Mouse (Mus musculus): ENCODE data around the gene Ywhae. TPM values are rescaled to one million over a fixed set of nuclear protein-coding genes. Genes with fewer than 3 reads are reported as not detected.

Gene Ywhae
- polyA plus RNA-seq, 1 experiment from 2014 or later = 1,088 TPM

GRCm38 (mm10) chr11:75733227-75733940 lies 715 bp downstream of the Ywhae start:
- Histone ChIP-seq H3K4me3 (ENCODE audit: low read length) (peak overlapping the region; percentile 90), H3K27ac (ENCODE audit: low read depth, low read length) (peak overlapping the region; percentile 90), H3K9me3 (ENCODE audit: control insufficient read depth, low read length) (no peaks in the 10 kb centered on the region), H3K4me1 (ENCODE audit: control insufficient read depth, insufficient read depth, low read length) (peaks cover 28% of the 10 kb centered on the region), H3K36me3 (ENCODE audit: control insufficient read depth, insufficient read depth, low read length) (no peaks in the 10 kb centered on the region; the same call in 1 of the 2 replicates), H3K4me2 (replicated peaks; ENCODE audit: low read depth, low read length) (peak overlapping the region; percentile 88), H3K27me3 (ENCODE audit: control insufficient read depth, insufficient read depth, low read length) (no peaks in the 10 kb centered on the region), H3K9ac (ENCODE audit: low read depth, low read length) (peak overlapping the region; percentile 96)
- under 1% methylated on average over 51 of the region's 52 CpGs for WGBS
- ATAC-seq (ENCODE audit: low FRiP score, low TSS enrichment) = peak; percentile 67

GRCm38 (mm10) chr11:75735462-75736252 lies 3.0 kb downstream of the Ywhae start:
- peak overlapping the region; percentile 90 for H3K4me3 ChIP-seq (ENCODE audit: low read length)
- no peak for ATAC-seq (ENCODE audit: low FRiP score, low TSS enrichment)
- H3K27ac ChIP-seq (ENCODE audit: low read depth, low read length) = no peak overlapping the region
- WGBS = 72% methylated on average over 5 of the region's 5 CpGs
- H3K27me3 ChIP-seq (ENCODE audit: control insufficient read depth, insufficient read depth, low read length) = no peaks in the 10 kb centered on the region
- H3K4me2 ChIP-seq (replicated peaks; ENCODE audit: low read depth, low read length) = peak overlapping the region; percentile 88
- peaks cover 28% of the 10 kb centered on the region for H3K4me1 ChIP-seq (ENCODE audit: control insufficient read depth, insufficient read depth, low read length)
- no peaks in the 10 kb centered on the region for H3K9me3 ChIP-seq (ENCODE audit: control insufficient read depth, low read length)
- H3K9ac ChIP-seq (ENCODE audit: low read depth, low read length) = peak overlapping the region; percentile 96; the same call in 1 of the 2 replicates
- H3K36me3 ChIP-seq (ENCODE audit: control insufficient read depth, insufficient read depth, low read length) = peaks cover 10% of the 10 kb centered on the region; the same call in 1 of the 2 replicates

GRCm38 (mm10) chr11:75736978-75737377 lies 4.3 kb downstream of the Ywhae start:
- WGBS = 52% methylated on average over 3 of the region's 3 CpGs
- H3K27ac ChIP-seq (ENCODE audit: low read depth, low read length) = no peak overlapping the region
- H3K4me1 ChIP-seq (ENCODE audit: control insufficient read depth, insufficient read depth, low read length) = peaks cover 31% of the 10 kb centered on the region
- no peak overlapping the region for H3K4me3 ChIP-seq (ENCODE audit: low read length)
- H3K36me3 ChIP-seq (ENCODE audit: control insufficient read depth, insufficient read depth, low read length) = peaks cover 10% of the 10 kb centered on the region; the same call in 1 of the 2 replicates
- no peaks in the 10 kb centered on the region for H3K9me3 ChIP-seq (ENCODE audit: control insufficient read depth, low read length)
- H3K27me3 ChIP-seq (ENCODE audit: control insufficient read depth, insufficient read depth, low read length) = no peaks in the 10 kb centered on the region
- no peak overlapping the region for H3K9ac ChIP-seq (ENCODE audit: low read depth, low read length)
- ATAC-seq (ENCODE audit: low FRiP score, low TSS enrichment) = no peak
- H3K4me2 ChIP-seq (replicated peaks; ENCODE audit: low read depth, low read length) = no peak overlapping the region

- Histone ChIP-seq H3K27ac (ENCODE audit: low read depth, low read length) (no peak overlapping the region), H3K27me3 (ENCODE audit: control insufficient read depth, insufficient read depth, low read length) (no peaks in the 10 kb centered on the region), H3K4me1 (ENCODE audit: control insufficient read depth, insufficient read depth, low read length) (peaks cover 27% of the 10 kb centered on the region), H3K9ac (ENCODE audit: low read depth, low read length) (no peak overlapping the region), H3K9me3 (ENCODE audit: control insufficient read depth, low read length) (no peaks in the 10 kb centered on the region), H3K36me3 (ENCODE audit: control insufficient read depth, insufficient read depth, low read length) (peaks cover 12% of the 10 kb centered on the region; the same call in 1 of the 2 replicates), H3K4me2 (replicated peaks; ENCODE audit: low read depth, low read length) (no peak overlapping the region), H3K4me3 (ENCODE audit: low read length) (no peak overlapping the region)
- 65% methylated on average over 2 of the region's 2 CpGs for WGBS
- ATAC-seq (ENCODE audit: low FRiP score, low TSS enrichment) = no peak
Measured at GRCm38 (mm10) chr11:75737806-75738476, 5.3 kb downstream of the Ywhae start.

- no peak for ATAC-seq (ENCODE audit: low FRiP score, low TSS enrichment)
- 92% methylated on average over 7 of the region's 7 CpGs for WGBS
- H3K27me3 ChIP-seq (ENCODE audit: control insufficient read depth, insufficient read depth, low read length) = no peaks in the 10 kb centered on the region
- H3K4me2 ChIP-seq (replicated peaks; ENCODE audit: low read depth, low read length) = no peak overlapping the region
- H3K4me3 ChIP-seq (ENCODE audit: low read length) = no peak overlapping the region
- peaks cover 27% of the 10 kb centered on the region for H3K4me1 ChIP-seq (ENCODE audit: control insufficient read depth, insufficient read depth, low read length)
- H3K36me3 ChIP-seq (ENCODE audit: control insufficient read depth, insufficient read depth, low read length) = peaks cover 13% of the 10 kb centered on the region; the same call in 1 of the 2 replicates
- no peak overlapping the region for H3K9ac ChIP-seq (ENCODE audit: low read depth, low read length)
- H3K27ac ChIP-seq (ENCODE audit: low read depth, low read length) = no peak overlapping the region
- H3K9me3 ChIP-seq (ENCODE audit: control insufficient read depth, low read length) = no peaks in the 10 kb centered on the region
Measured at GRCm38 (mm10) chr11:75738477-75738821, 5.8 kb downstream of the Ywhae start.

- 74% methylated on average over 3 of the region's 3 CpGs for WGBS
- no peaks in the 10 kb centered on the region for H3K9me3 ChIP-seq (ENCODE audit: control insufficient read depth, low read length)
- no peak for ATAC-seq (ENCODE audit: low FRiP score, low TSS enrichment)
- no peak overlapping the region for H3K4me2 ChIP-seq (replicated peaks; ENCODE audit: low read depth, low read length)
- no peaks in the 10 kb centered on the region for H3K27me3 ChIP-seq (ENCODE audit: control insufficient read depth, insufficient read depth, low read length)
- peaks cover 13% of the 10 kb centered on the region; the same call in 1 of the 2 replicates for H3K36me3 ChIP-seq (ENCODE audit: control insufficient read depth, insufficient read depth, low read length)
- H3K9ac ChIP-seq (ENCODE audit: low read depth, low read length) = no peak overlapping the region
- no peak overlapping the region for H3K27ac ChIP-seq (ENCODE audit: low read depth, low read length)
- peaks cover 21% of the 10 kb centered on the region for H3K4me1 ChIP-seq (ENCODE audit: control insufficient read depth, insufficient read depth, low read length)
- no peak overlapping the region for H3K4me3 ChIP-seq (ENCODE audit: low read length)
Measured at GRCm38 (mm10) chr11:75740204-75740603, 7.5 kb downstream of the Ywhae start.

- no peaks in the 10 kb centered on the region for H3K27me3 ChIP-seq (ENCODE audit: control insufficient read depth, insufficient read depth, low read length)
- no peak overlapping the region for H3K9ac ChIP-seq (ENCODE audit: low read depth, low read length)
- no peaks in the 10 kb centered on the region for H3K9me3 ChIP-seq (ENCODE audit: control insufficient read depth, low read length)
- no peak overlapping the region for H3K4me3 ChIP-seq (ENCODE audit: low read length)
- peaks cover 10% of the 10 kb centered on the region for H3K4me1 ChIP-seq (ENCODE audit: control insufficient read depth, insufficient read depth, low read length)
- 81% methylated on average over 3 of the region's 3 CpGs for WGBS
- peaks cover 13% of the 10 kb centered on the region; the same call in 1 of the 2 replicates for H3K36me3 ChIP-seq (ENCODE audit: control insufficient read depth, insufficient read depth, low read length)
- ATAC-seq (ENCODE audit: low FRiP score, low TSS enrichment) = no peak
- no peak overlapping the region for H3K4me2 ChIP-seq (replicated peaks; ENCODE audit: low read depth, low read length)
- H3K27ac ChIP-seq (ENCODE audit: low read depth, low read length) = no peak overlapping the region
Measured at GRCm38 (mm10) chr11:75741615-75742014, 8.9 kb downstream of the Ywhae start.

GRCm38 (mm10) chr11:75744761-75745160 lies 12.1 kb downstream of the Ywhae start:
- 94% methylated on average over 3 of the region's 3 CpGs for WGBS

More at GRCm38 (mm10) chr11:75744761-75745160, 12.1 kb downstream of the Ywhae start:
- Histone ChIP-seq H3K27me3 (ENCODE audit: control insufficient read depth, insufficient read depth, low read length) (no peaks in the 10 kb centered on the region), H3K36me3 (ENCODE audit: control insufficient read depth, insufficient read depth, low read length) (peaks cover 14% of the 10 kb centered on the region; the same call in 1 of the 2 replicates), H3K4me3 (ENCODE audit: low read length) (no peak overlapping the region), H3K9me3 (ENCODE audit: control insufficient read depth, low read length) (no peaks in the 10 kb centered on the region), H3K9ac (ENCODE audit: low read depth, low read length) (no peak overlapping the region), H3K4me1 (ENCODE audit: control insufficient read depth, insufficient read depth, low read length) (peaks cover 4% of the 10 kb centered on the region), H3K4me2 (replicated peaks; ENCODE audit: low read depth, low read length) (no peak overlapping the region), H3K27ac (ENCODE audit: low read depth, low read length) (no peak overlapping the region)
- ATAC-seq (ENCODE audit: low FRiP score, low TSS enrichment) = no peak
